Mouse (Mus musculus) myocyte (in vitro differentiated cells): ENCODE results near the gene Spock1.

Source experiments
- CEBPB ChIP-seq: IDR thresholded peaks from 2 replicates; pipeline ENCODE4 v1.6.1; 2011; ENCODE audit warnings: mild to moderate bottlenecking, moderate library complexity; ENCODE audit not compliant: poor library complexity, insufficient read depth, severe bottlenecking
- E2F4 ChIP-seq: IDR thresholded peaks from one replicate; pipeline ENCODE4 v1.6.1; 2011; ENCODE audit warnings: mild to moderate bottlenecking, control low read depth, moderate library complexity; ENCODE audit not compliant: insufficient read depth
- MAX ChIP-seq: IDR thresholded peaks from one replicate; pipeline ENCODE4 v1.6.1; 2011; ENCODE audit warnings: low read depth, mild to moderate bottlenecking, control low read depth
- MYOD1 ChIP-seq, 3 experiments: IDR thresholded peaks; one replicate each; pipeline ENCODE4 v1.6.1; 2011; ENCODE audit warnings: control low read depth in 2 of 3, low read depth in 2 of 3, mild to moderate bottlenecking in 2 of 3, moderate library complexity in 1 of 3; ENCODE audit not compliant: insufficient read length in 2 of 3, control insufficient read depth in 1 of 3
- MYOG ChIP-seq, 3 experiments: IDR thresholded peaks; one replicate each; pipeline ENCODE4 v1.6.1; 2011; ENCODE audit warnings: control low read depth in 2 of 3, low read depth in 2 of 3, mild to moderate bottlenecking in 2 of 3; ENCODE audit not compliant: insufficient read length in 2 of 3, control insufficient read depth in 1 of 3, insufficient read depth in 1 of 3
- POLR2A ChIP-seq: IDR thresholded peaks from one replicate; pipeline ENCODE4 v1.6.1; 2011; ENCODE audit warnings: low read depth, mild to moderate bottlenecking, control low read depth, moderate library complexity; ENCODE audit not compliant: insufficient read length
- POLR2AphosphoS2 ChIP-seq: IDR thresholded peaks from one replicate; pipeline ENCODE4 v1.6.1; 2011; ENCODE audit warnings: low read depth, control low read depth; ENCODE audit not compliant: insufficient read length
- REST ChIP-seq: IDR thresholded peaks from one replicate; pipeline ENCODE4 v1.6.1; 2011; ENCODE audit warnings: mild to moderate bottlenecking, control low read depth, moderate library complexity; ENCODE audit not compliant: insufficient read depth, insufficient read length
- SRF ChIP-seq: IDR thresholded peaks from one replicate; pipeline ENCODE4 v1.6.1; 2011; ENCODE audit warnings: low read depth; ENCODE audit not compliant: control insufficient read depth, insufficient read length
- TCF12 ChIP-seq: IDR thresholded peaks from one replicate; pipeline ENCODE4 v1.6.1; 2011; ENCODE audit warnings: mild to moderate bottlenecking, control low read depth; ENCODE audit not compliant: poor library complexity, insufficient read depth, severe bottlenecking
- TCF3 ChIP-seq: IDR thresholded peaks from one replicate; pipeline ENCODE4 v1.6.1; 2011; ENCODE audit warnings: low read depth, control low read depth; ENCODE audit not compliant: insufficient read length
- USF1 ChIP-seq: IDR thresholded peaks from one replicate; pipeline ENCODE4 v1.6.1; 2011; ENCODE audit warnings: low read depth, mild to moderate bottlenecking, control low read depth, moderate library complexity

GRCm38 (mm10) chr13:57524546-57524945 is 383.6 kb downstream of the Spock1 start:
- no peak for TF ChIP-seq POLR2AphosphoS2
- no peak for TF ChIP-seq POLR2A
- no peak for TF ChIP-seq E2F4
- no peak for TF ChIP-seq USF1
- TF ChIP-seq MYOD1 (IDR thresholded peaks at IDR 0.05; ENCODE audit: control insufficient read depth in 1 of 3, insufficient read length in 2 of 3, low read depth in 2 of 3), result no peak
- TF ChIP-seq REST, result no peak
- no peak for TF ChIP-seq TCF3
- no peak for TF ChIP-seq MYOG (IDR thresholded peaks at IDR 0.05; ENCODE audit: control insufficient read depth in 1 of 3, insufficient read depth in 1 of 3, insufficient read length in 2 of 3, low read depth in 2 of 3)
- TF ChIP-seq SRF, result no peak
- no peak for TF ChIP-seq CEBPB
- TF ChIP-seq TCF12, result no peak
- TF ChIP-seq MAX, result no peak
